Mouse (Mus musculus): ENCODE measurements around the gene Shc2. TPM values are rescaled to one million over a fixed set of nuclear protein-coding genes. Genes with fewer than 3 reads are reported as not detected.

Shc2 gene
- total and polyA plus RNA-seq, 3 experiments, result 1.9 to 2.9 (median 2.1) TPM

DNA sequence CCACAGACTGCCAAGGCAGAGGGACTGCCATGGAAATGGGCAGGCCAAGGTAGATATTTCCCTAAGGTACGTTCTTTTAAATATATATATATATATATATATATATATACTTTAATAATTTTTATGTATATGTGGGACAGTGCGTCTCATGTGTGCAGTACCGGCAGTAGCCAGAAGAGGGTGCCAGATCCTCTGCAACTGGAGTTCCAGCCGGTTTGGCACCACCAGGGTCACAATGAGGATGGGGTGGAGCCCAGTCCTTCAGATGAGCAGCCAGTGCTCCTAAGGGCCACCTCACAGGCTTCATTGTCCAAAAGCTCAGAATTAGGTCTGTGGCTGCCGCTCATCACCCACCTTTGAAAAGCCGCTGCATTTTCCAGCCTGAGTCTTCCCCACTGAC lies 56.9 kb downstream of the Shc2 start:
- 43% methylated on average over 6 of the region's 6 CpGs for WGBS
- DNase-seq, result peak in 1 of 2 experiments; percentile 23
- H3K4me3 ChIP-seq, result no peak overlapping the region
- no peaks in the 10 kb centered on the region for H3K79me2 ChIP-seq (replicated peaks; ENCODE audit: control insufficient read depth, insufficient read depth, low read length)
- H3K4me1 ChIP-seq (ENCODE audit: control insufficient read depth, insufficient read depth, low read length), result no peaks in the 10 kb centered on the region
- TF ChIP-seq CTCF (IDR thresholded peaks at IDR 0.05) (peak; percentile 60), POLR2A (IDR thresholded peaks at IDR 0.05; ENCODE audit: insufficient read depth, low read depth, low read length) (no peak), EP300 (IDR thresholded peaks at IDR 0.05; ENCODE audit: insufficient read depth, low read depth, low read length) (no peak)
- H3K36me3 ChIP-seq (ENCODE audit: control insufficient read depth, insufficient read depth, low read length), result no peaks in the 10 kb centered on the region
- no peak overlapping the region for H3K27ac ChIP-seq
- H3K27me3 ChIP-seq (ENCODE audit: control insufficient read depth, insufficient read depth, low read length), result no peaks in the 10 kb centered on the region
- H3K9ac ChIP-seq (ENCODE audit: low read depth, low read length), result no peak overlapping the region
- intact Hi-C loops (cut with DNase I), result no loop called here

DNA sequence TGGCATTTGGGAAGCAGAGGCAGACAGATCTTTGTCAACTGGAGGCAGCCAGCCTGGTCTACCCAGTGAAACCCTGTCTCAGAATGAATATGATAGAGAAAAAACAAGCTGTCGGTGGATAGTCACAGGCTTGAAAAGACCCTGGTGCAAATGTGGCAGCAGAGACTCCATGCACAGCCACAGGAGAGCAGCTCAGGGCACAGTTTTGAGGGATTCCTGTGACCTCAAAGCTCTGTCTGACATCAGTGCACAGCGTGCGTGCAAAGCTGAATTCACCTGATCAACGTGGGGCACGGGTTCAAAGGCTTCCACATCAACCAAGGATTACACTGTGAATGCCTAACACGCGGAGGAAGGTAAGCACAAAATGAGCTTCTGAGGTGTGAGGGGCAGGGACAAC lies 57.4 kb downstream of the Shc2 start:
- DNase-seq, result no peak
- intact Hi-C loops (cut with DNase I), result no loop called here
- no peaks in the 10 kb centered on the region for H3K36me3 ChIP-seq (ENCODE audit: control insufficient read depth, insufficient read depth, low read length)
- no peaks in the 10 kb centered on the region for H3K79me2 ChIP-seq (replicated peaks; ENCODE audit: control insufficient read depth, insufficient read depth, low read length)
- TF ChIP-seq EP300 (IDR thresholded peaks at IDR 0.05; ENCODE audit: insufficient read depth, low read depth, low read length) (no peak), POLR2A (IDR thresholded peaks at IDR 0.05; ENCODE audit: insufficient read depth, low read depth, low read length) (no peak), CTCF (IDR thresholded peaks at IDR 0.05) (no peak)
- H3K27me3 ChIP-seq (ENCODE audit: control insufficient read depth, insufficient read depth, low read length), result no peaks in the 10 kb centered on the region
- WGBS, result 72% methylated on average over 7 of the region's 7 CpGs
- H3K4me3 ChIP-seq, result no peak overlapping the region
- H3K9ac ChIP-seq (ENCODE audit: low read depth, low read length), result no peak overlapping the region
- H3K4me1 ChIP-seq (ENCODE audit: control insufficient read depth, insufficient read depth, low read length), result no peaks in the 10 kb centered on the region
- no peak overlapping the region for H3K27ac ChIP-seq

DNA sequence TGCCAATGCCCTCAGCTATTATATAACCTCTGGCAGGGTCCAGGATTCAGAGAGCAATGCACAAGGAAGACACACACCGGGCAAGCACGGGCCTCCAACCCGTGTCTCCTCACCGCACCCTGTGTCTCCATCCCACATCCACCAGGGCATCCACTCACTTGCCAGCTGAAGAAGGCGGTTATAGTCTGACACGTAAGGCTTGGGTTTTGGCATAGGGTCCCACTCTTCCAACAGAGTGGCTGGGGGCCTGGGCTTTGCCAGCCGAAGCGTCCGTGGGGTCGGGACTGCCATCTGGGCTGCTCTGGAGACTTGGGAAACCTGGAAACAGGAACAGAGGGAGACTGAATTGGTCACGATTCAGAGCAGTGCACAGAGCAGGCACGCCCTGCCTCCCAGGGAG lies 57.9 kb downstream of the Shc2 start:
- Histone ChIP-seq H3K36me3 (ENCODE audit: control insufficient read depth, insufficient read depth, low read length) (no peaks in the 10 kb centered on the region), H3K9ac (ENCODE audit: low read depth, low read length) (no peak overlapping the region), H3K4me3 (no peak overlapping the region), H3K79me2 (replicated peaks; ENCODE audit: control insufficient read depth, insufficient read depth, low read length) (no peaks in the 10 kb centered on the region), H3K27me3 (ENCODE audit: control insufficient read depth, insufficient read depth, low read length) (no peaks in the 10 kb centered on the region), H3K4me1 (ENCODE audit: control insufficient read depth, insufficient read depth, low read length) (no peaks in the 10 kb centered on the region), H3K27ac (no peak overlapping the region)
- intact Hi-C loops (cut with DNase I), result no loop called here
- TF ChIP-seq EP300 (IDR thresholded peaks at IDR 0.05; ENCODE audit: insufficient read depth, low read depth, low read length) (no peak), CTCF (IDR thresholded peaks at IDR 0.05) (no peak), POLR2A (IDR thresholded peaks at IDR 0.05; ENCODE audit: insufficient read depth, low read depth, low read length) (no peak)
- DNase-seq, result no peak
- WGBS, result 78% methylated on average over 12 of the region's 12 CpGs

DNA sequence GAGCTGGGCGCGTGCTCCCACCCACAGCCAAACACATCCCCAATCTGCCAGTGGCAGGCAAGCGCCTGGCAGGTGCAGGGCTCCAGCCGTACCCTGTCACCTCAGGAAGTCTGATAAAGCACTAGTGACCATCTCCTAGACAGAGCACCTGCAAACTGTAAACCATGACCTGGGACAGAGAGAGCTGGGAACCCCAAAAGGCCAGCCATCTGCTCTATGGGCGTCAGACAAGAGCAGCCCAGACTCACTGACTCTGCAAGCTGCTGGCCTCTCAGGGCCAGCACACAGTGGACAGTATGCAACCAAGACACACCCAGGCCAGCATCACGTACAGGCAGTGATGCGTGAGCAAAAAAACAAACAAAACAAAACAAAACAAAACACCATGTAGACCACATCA lies 58.8 kb downstream of the Shc2 start:
- WGBS, result 73% methylated on average over 7 of the region's 7 CpGs
- DNase-seq, result peak in 1 of 2 experiments; percentile 3
- Histone ChIP-seq H3K4me3 (no peak overlapping the region), H3K9ac (ENCODE audit: low read depth, low read length) (no peak overlapping the region), H3K36me3 (ENCODE audit: control insufficient read depth, insufficient read depth, low read length) (no peaks in the 10 kb centered on the region), H3K4me1 (ENCODE audit: control insufficient read depth, insufficient read depth, low read length) (no peaks in the 10 kb centered on the region), H3K27me3 (ENCODE audit: control insufficient read depth, insufficient read depth, low read length) (no peaks in the 10 kb centered on the region), H3K27ac (no peak overlapping the region), H3K79me2 (replicated peaks; ENCODE audit: control insufficient read depth, insufficient read depth, low read length) (no peaks in the 10 kb centered on the region)
- TF ChIP-seq EP300 (IDR thresholded peaks at IDR 0.05; ENCODE audit: insufficient read depth, low read depth, low read length) (no peak), POLR2A (IDR thresholded peaks at IDR 0.05; ENCODE audit: insufficient read depth, low read depth, low read length) (no peak), CTCF (IDR thresholded peaks at IDR 0.05) (no peak)
- intact Hi-C loops (cut with DNase I), result no loop called here

DNA sequence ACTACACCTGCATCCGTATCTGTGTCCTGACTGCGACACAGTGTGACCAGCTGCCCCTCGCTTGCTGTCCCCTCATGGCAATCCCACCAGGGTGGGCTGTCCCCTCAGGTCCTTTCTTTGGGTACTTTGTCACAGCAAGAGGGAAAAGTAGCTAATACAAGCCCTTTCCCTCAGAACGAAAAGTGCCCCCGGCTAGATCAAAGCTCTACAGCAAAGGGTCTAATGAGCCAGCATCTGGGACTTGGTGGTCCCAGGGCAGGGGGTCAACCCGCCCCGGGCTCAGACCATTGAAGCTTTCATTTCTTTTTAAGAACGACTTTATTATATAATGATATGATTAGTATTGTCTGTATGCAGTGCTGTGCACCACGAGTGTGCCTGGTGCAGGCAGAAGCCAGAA lies 59.4 kb downstream of the Shc2 start:
- Histone ChIP-seq H3K9ac (ENCODE audit: low read depth, low read length) (no peak overlapping the region), H3K36me3 (ENCODE audit: control insufficient read depth, insufficient read depth, low read length) (no peaks in the 10 kb centered on the region), H3K4me1 (ENCODE audit: control insufficient read depth, insufficient read depth, low read length) (no peaks in the 10 kb centered on the region), H3K4me3 (no peak overlapping the region), H3K27me3 (ENCODE audit: control insufficient read depth, insufficient read depth, low read length) (no peaks in the 10 kb centered on the region), H3K27ac (no peak overlapping the region), H3K79me2 (replicated peaks; ENCODE audit: control insufficient read depth, insufficient read depth, low read length) (no peaks in the 10 kb centered on the region)
- intact Hi-C loops (cut with DNase I), result no loop called here
- DNase-seq, result peak in 1 of 2 experiments; percentile 3
- WGBS, result 73% methylated on average over 9 of the region's 9 CpGs
- TF ChIP-seq POLR2A (IDR thresholded peaks at IDR 0.05; ENCODE audit: insufficient read depth, low read depth, low read length) (no peak), CTCF (IDR thresholded peaks at IDR 0.05) (no peak), EP300 (IDR thresholded peaks at IDR 0.05; ENCODE audit: insufficient read depth, low read depth, low read length) (no peak)

DNA sequence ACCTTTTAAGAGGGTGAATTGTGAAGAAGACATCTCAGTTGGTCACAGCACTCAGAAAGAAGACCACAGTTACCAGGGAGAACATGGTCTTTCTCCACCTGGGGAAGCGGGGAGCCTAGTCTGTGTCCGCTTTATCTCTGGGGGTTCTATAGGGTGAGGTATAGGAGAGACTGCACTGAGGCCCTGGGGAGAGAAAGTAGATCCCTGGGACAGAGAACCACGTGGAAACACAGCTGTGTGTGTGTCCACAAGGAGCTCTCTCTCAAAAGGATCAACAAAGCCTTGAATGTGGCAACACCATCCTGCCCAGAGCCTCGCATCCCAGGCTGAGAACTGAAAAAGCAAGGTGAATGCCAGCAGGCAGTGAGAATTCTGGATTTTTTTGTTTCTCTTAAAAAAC lies 60.3 kb downstream of the Shc2 start:
- peak in 1 of 2 experiments; percentile 6 for DNase-seq
- Histone ChIP-seq H3K79me2 (replicated peaks; ENCODE audit: control insufficient read depth, insufficient read depth, low read length) (no peaks in the 10 kb centered on the region), H3K4me1 (ENCODE audit: control insufficient read depth, insufficient read depth, low read length) (no peaks in the 10 kb centered on the region), H3K27ac (no peak overlapping the region), H3K4me3 (no peak overlapping the region), H3K36me3 (ENCODE audit: control insufficient read depth, insufficient read depth, low read length) (no peaks in the 10 kb centered on the region), H3K9ac (ENCODE audit: low read depth, low read length) (no peak overlapping the region), H3K27me3 (ENCODE audit: control insufficient read depth, insufficient read depth, low read length) (no peaks in the 10 kb centered on the region)
- intact Hi-C loops (cut with DNase I), result no loop called here
- WGBS, result 69% methylated on average over 4 of the region's 4 CpGs
- no peak for TF ChIP-seq CTCF (IDR thresholded peaks at IDR 0.05)
- TF ChIP-seq EP300 (IDR thresholded peaks at IDR 0.05; ENCODE audit: insufficient read depth, low read depth, low read length), result no peak
- TF ChIP-seq POLR2A (IDR thresholded peaks at IDR 0.05; ENCODE audit: insufficient read depth, low read depth, low read length), result no peak

Data from heart, adult 2 months (tissue).